Mouse (Mus musculus): ENCODE data around the gene Gls. TPM values are rescaled to one million over a fixed set of nuclear protein-coding genes. Genes with fewer than 3 reads are reported as not detected.

Gls gene
- polyA plus RNA-seq, 1 experiment: 114 TPM

DNA sequence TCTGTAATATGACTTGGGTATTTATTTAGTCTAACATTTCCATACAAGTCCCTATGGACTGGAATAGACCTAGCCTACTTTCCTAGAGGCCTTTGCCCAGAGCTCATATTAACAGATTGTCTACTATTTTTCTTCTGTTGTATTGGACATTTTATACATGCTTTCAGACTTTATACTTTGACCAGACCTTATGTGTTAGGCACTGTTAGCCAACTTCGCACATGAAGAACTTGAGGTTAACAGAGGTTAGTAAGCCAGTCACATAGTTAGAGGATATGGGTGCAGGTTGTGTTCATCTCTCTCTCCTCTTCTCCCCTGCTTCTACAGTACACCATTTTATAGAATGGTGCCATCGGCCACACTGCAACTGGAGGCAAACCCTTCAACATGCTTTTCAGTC is 75.0 kb downstream of the Gls start:
- DNase-seq (ENCODE audit: low spot score): no peak

- DNase-seq (ENCODE audit: low spot score): no peak
Measured at GRCm38 (mm10) chr1:52156351-52156750, 76.7 kb downstream of the Gls start.

GRCm38 (mm10) chr1:52154890-52155289 is 78.1 kb downstream of the Gls start:
- DNase-seq (ENCODE audit: low spot score): no peak

DNA sequence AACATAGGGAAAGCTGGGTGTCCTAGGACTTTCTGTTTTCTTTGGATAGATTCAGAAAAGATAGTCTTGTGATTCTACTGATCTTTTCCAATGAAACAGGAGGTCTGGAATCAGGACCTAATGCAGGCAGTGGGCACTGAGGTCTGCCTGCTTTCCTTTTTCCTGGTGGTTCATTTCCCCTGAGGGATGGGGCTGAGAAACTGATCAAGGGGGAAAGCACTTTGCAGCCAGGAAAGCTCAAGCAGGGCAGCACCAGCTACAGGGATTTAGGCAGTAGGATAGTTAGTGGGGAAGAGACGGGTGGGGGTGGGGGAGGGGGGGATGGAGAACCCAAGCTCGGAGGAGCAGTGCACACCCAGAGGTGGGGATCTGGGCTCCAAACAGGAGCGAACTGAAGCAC is 80.1 kb downstream of the Gls start:
- no peak for DNase-seq (ENCODE audit: low spot score)

- DNase-seq (ENCODE audit: low spot score): no peak
Measured at GRCm38 (mm10) chr1:52152369-52152768, 80.7 kb downstream of the Gls start.

DNA sequence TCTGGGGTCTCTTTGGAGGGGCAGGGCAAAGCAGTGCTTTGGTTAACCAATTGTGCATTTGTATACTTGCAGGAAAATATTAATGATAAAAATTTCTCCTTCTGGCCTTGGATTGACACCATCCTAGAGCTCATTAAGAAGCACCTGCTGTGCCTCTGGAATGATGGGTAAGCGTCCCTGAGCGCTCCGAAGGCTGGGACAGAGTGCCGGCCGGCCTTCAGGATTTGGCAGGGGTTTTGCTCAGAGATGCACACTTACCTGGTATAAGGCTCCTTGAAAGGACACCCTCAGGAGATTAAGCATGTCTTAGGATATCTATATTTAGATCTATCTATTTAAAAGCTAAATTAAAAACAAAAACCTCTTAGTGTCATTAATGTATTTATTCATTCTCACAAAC is 81.9 kb downstream of the Gls start:
- DNase-seq (ENCODE audit: low spot score): no peak

DNA sequence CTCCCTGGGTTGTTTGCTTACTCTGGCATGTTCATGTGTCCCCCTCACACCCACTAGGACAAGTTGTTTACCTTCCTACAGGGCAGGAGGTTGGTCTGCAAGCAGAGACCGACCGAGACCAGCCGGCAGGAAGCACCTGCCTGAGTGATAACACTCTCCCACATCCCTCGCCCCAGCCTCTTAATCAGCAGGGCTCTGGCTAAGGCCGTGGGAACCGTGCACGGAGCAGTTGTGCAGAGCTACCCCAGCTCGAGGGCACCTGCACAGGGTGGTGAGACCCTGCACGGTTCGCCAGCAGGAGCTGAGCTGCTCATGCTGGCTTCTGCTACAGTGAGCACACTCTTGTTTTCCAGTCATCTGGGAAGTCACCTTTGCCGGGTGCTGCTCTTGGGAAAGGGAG is 82.4 kb downstream of the Gls start:
- no peak for DNase-seq (ENCODE audit: low spot score)

DNA sequence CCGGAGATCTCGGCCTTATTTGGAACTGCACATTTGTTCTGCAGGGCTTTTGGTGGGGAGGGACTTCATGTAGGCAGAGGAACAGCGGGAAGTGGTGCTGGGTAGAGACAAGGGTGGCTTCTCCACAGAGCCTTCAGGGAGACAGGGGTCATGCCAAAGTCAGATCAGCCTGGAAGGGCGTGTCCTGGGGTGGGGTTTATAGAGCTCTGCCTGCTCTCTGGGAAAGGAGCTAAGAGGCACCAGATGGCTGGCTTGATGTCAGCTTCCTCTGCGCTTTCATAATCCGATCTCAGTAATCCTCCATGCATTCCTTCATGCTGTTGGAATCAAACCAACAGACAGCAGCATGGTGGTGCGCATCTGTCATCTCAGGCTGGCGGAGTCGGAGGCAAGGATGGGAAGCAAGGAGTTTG is 83.1 kb downstream of the Gls start:
- DNase-seq (ENCODE audit: low spot score): no peak

DNA sequence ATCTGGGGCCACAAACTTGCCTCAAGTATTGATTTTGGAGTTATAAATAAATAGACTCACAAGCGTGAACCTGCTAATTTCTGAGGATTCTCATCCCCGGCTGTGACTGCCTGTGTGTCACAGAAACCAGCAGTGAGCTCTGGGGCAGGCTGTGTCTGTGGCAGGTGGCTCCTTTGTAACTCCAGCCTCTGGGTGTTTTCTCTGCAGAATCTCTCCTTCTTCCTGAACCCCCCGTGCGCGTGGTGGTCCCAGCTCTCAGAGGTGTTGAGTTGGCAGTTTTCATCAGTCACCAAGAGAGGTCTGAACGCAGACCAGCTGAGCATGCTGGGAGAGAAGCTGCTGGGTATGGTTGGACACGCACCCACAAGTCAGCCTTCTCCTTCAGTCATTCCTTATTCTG is 84.3 kb downstream of the Gls start:
- DNase-seq (ENCODE audit: low spot score): no peak

GRCm38 (mm10) chr1:52148178-52148577 is 84.9 kb downstream of the Gls start:
- no peak for DNase-seq (ENCODE audit: low spot score)

DNA sequence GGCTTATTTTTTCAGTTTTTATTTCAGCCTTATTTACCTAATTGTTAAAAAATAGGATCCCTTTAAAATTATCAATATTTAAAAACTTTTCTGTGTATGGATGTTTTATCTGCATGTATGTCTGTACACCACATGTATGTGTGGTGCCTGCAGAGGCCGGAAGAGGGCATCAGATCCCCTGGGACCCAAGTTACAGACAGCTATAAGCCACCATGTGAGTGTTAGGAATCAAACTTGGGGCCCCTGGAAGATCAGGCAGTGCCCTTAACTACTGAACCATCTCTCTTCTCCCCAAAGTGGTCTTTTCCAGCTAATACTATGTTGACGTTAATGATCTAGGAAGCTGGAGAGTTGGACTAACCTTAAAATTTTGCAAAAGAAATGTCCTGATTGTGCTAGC is 85.6 kb downstream of the Gls start:
- DNase-seq (ENCODE audit: low spot score): no peak

- DNase-seq (ENCODE audit: low spot score): no peak
Measured at GRCm38 (mm10) chr1:52146214-52146970, 86.6 kb downstream of the Gls start.

DNA sequence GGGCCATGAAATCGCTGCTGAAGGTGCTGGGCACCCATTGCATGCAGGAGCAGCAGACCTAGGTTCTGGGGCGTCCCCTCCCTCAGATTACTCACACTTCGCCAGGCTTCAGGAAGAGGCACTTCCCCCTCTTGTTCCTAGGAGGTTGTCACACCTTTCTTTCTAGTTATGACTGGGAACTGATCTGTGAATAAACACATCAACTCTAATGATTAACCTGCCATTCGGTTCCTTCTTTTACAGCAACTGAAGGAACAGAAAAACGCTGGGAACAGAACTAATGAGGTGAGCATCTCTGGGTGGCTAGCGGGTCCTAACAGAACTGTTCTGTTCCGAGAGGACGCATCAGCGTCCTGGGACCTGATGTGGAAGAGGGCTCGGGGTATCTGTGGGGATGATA is 88.1 kb downstream of the Gls start:
- DNase-seq (ENCODE audit: low spot score): no peak

- DNase-seq (ENCODE audit: low spot score): no peak
Measured at GRCm38 (mm10) chr1:52143596-52144156, 89.4 kb downstream of the Gls start.

GRCm38 (mm10) chr1:52143191-52143590 is 89.8 kb downstream of the Gls start:
- no peak for DNase-seq (ENCODE audit: low spot score)

- DNase-seq (ENCODE audit: low spot score): no peak
Measured at GRCm38 (mm10) chr1:52142117-52142516, 90.9 kb downstream of the Gls start.

DNA sequence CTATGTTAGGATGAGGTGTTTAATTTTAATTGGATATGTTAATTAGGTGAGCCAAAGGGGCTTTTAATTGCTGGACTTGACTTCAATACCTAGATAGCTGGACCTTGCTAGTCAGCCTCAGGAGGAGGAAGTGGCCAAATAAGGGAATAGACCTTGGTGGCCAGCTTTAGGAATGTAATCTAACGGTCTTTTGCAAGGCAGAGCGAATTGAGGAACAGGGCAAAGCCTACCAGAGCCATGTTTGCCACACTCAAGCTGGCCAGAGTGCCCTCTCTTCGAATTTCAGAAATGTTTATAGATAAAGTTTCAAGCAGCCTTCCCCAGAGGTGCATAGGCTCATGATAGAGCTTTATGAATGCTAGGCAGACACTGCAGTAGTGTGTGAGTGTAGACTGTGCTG is 91.5 kb downstream of the Gls start:
- DNase-seq (ENCODE audit: low spot score): no peak

DNA sequence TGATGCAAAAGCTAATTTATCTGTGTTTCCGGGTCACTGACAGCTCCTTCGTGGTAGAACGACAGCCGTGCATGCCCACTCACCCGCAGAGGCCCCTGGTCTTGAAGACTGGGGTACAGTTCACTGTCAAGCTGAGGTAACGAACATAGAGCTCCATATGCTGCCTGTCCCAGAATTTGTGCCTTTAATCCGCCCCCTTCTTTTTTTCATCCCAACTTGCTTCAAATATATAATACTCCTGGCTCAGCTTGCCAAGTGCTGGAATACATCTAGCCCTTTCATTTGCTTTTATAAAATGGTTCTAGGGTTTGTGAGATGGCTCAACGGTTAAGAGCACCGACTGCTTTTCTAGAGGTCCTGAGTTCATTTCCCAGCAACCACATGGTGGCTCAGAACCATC is 92.5 kb downstream of the Gls start:
- no peak for DNase-seq (ENCODE audit: low spot score)

DNA sequence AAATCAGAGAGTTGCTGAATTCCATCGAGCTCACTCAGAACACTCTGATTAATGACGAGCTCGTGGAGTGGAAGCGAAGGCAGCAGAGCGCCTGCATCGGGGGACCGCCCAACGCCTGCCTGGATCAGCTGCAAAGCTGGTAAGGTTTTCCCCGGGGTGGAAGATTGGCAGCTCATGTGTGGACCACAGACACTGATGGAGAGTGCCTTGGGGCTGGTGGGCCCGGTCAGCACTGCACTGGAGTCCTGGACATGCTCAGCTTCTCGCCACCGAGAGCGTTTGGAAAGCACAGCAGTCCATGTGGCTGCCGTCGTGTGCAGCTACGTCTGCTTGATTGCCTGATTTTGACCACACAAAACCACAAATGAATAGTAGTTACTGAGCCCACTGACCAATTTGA is 95.7 kb downstream of the Gls start:
- DNase-seq (ENCODE audit: low spot score): no peak

DNA sequence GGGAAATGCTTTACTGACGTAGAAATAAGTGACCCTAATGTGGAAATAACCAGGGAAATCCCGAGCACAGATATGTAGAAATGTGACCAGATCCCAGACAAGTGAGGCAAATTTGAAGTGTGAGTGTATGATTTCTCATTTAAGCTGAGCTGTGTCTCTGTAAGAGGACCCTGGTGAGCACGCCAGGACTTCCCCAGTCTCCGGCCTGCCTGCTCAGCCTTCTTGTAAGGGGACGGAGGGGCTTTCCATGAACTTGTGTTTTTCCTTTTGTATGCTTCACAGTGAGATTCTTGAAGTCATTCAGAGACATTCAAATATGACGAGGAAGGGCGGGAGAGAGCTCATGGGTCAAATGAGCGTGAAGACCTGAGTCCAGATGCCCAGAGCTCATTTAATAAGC is 99.8 kb downstream of the Gls start:
- no peak for DNase-seq (ENCODE audit: low spot score)

GRCm38 (mm10) chr1:52131787-52132377 is 101.2 kb downstream of the Gls start:
- no peak for DNase-seq (ENCODE audit: low spot score)

DNA sequence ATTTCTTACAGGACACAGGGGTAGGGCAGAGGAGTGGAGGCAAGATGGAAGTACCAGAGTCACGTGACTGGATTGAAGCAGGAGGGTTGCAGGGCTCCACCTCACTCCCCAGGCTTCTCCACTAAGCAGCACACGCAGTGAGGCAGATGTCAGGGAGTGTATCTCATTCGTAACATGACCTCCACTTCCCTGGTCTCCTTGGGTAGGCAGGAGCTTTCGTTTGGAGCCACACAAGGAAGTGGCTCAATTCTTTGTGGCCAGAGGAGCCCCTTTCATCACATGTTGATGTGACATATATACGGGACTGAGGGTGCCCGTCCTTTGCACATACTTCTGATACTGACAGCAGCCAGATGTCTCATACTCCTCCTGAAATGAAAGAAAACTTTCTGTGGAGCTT is 103.2 kb downstream of the Gls start:
- no peak for DNase-seq (ENCODE audit: low spot score)

- DNase-seq (ENCODE audit: low spot score): no peak
Measured at GRCm38 (mm10) chr1:52127350-52127749, 105.7 kb downstream of the Gls start.

DNA sequence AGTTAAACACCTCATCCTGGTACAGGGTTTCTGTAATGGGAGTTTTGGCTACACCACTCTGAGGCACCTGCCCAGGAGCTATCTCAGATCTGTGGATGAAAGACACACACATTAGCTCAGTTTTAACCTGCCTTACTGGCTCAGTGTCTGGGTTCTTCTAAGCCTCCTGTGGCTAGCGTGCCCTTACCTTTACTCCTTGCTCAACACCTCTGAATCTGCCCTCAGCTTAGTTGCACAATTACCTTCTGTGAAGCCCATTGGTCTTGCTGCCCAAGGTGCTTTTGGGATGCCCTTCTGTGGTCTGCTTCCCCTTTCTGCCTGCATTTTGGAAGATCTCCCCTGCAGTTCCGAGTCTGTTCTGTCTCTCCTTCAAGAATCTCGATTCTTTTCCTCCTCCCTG is 108.2 kb downstream of the Gls start:
- no peak for DNase-seq (ENCODE audit: low spot score)
